9 mouse cellular contexts compared by ENCODE assay signal in genomic region chr10:60685764-60686640, GRCm38 (mm10). TPM values are rescaled to one million over a fixed set of nuclear protein-coding genes. Genes with fewer than 3 reads are reported as not detected.
DNase-seq lines count a peak whose midpoint lies in the region; ATAC-seq and TF ChIP-seq lines count a peak whose summit lies in the region.
"Had no signal": no experiment of that assay in that cellular context is flagged by ENCODE, and none has a peak within 500 bp of the region (broad histone marks: within the 10 kb centered on the region; RNA-seq: fewer than 3 reads in every experiment).

No protein-coding gene starts in this region.

- H3K4me1 ChIP-seq in lung, postnatal 0 days (ENCODE audit: insufficient read depth, low read depth, low read length): peaks cover 2% of the 10 kb centered on the region; the same call in 1 of the 2 replicates
- H3K4me1 ChIP-seq in lung, adult 2 months (ENCODE audit: control insufficient read depth, insufficient read depth, low read length): no peaks in the 10 kb centered on the region
- 0 out of 2 replicates have a peak, but pooled peaks cover 2% of the 10 kb centered on the region for H3K4me1 ChIP-seq in intestine, postnatal 0 days (replicated peaks; ENCODE audit: control insufficient read depth, insufficient read depth, low read length)
- H3K4me1 ChIP-seq in stomach, embryonic 14.5 days (ENCODE audit: control insufficient read depth, insufficient read depth, low read length): peaks cover 11% of the 10 kb centered on the region
- H3K4me1 ChIP-seq in cerebellum, adult 2 months (ENCODE audit: control insufficient read depth, insufficient read depth, low read length): peaks cover 8% of the 10 kb centered on the region

- peak overlapping the region; percentile 99 for H3K4me2 ChIP-seq in lung, postnatal 0 days (replicated peaks; ENCODE audit: low read depth, low read length)
- peak overlapping the region; percentile 98 for H3K4me2 ChIP-seq in intestine, postnatal 0 days (replicated peaks; ENCODE audit: low read depth)
- H3K4me2 ChIP-seq in stomach, embryonic 14.5 days (replicated peaks; ENCODE audit: low read depth, low read length): peak overlapping the region; percentile 100

- ATAC-seq in lung, postnatal 0 days: no peak
- ATAC-seq in intestine, postnatal 0 days: no peak
- ATAC-seq in stomach, embryonic 14.5 days (ENCODE audit: insufficient number of reproducible peaks, insufficient read depth, low FRiP score, low read depth): no peak

- H3K27ac ChIP-seq in lung, postnatal 0 days (ENCODE audit: low read length): no peak overlapping the region
- H3K27ac ChIP-seq in intestine, postnatal 0 days (ENCODE audit: low read depth, low read length): no peak overlapping the region
- no peak overlapping the region for H3K27ac ChIP-seq in stomach, embryonic 14.5 days (ENCODE audit: low read length)
- H3K27ac ChIP-seq in cerebellum, adult 2 months (ENCODE audit: insufficient read depth, low read length): no peak overlapping the region

- TF ChIP-seq EP300 in lung, postnatal 0 days (IDR thresholded peaks at IDR 0.05): no peak

- H3K9me3 ChIP-seq in lung, postnatal 0 days (ENCODE audit: low read length): no peaks in the 10 kb centered on the region
- H3K9me3 ChIP-seq in intestine, postnatal 0 days (ENCODE audit: control insufficient read depth): no peaks in the 10 kb centered on the region
- H3K9me3 ChIP-seq in stomach, embryonic 14.5 days (ENCODE audit: control insufficient read depth, low read depth, low read length): no peaks in the 10 kb centered on the region

- TF ChIP-seq POLR2A in lung, adult 2 months (IDR thresholded peaks at IDR 0.05; ENCODE audit: borderline replicate concordance, extremely low read depth, low read depth, low read length): no peak
- TF ChIP-seq POLR2A in cerebellum, adult 2 months (IDR thresholded peaks at IDR 0.05; ENCODE audit: borderline replicate concordance, insufficient read depth, low read length): no peak

- H3K27me3 ChIP-seq in lung, postnatal 0 days (replicated peaks; ENCODE audit: insufficient read depth, low read length): peaks cover 41% of the 10 kb centered on the region
- H3K27me3 ChIP-seq in intestine, postnatal 0 days (replicated peaks; ENCODE audit: control insufficient read depth, insufficient read depth, low read length): peaks cover 46% of the 10 kb centered on the region
- peaks cover 40% of the 10 kb centered on the region for H3K27me3 ChIP-seq in stomach, embryonic 14.5 days (ENCODE audit: control insufficient read depth, insufficient read depth, low read length)
- H3K27me3 ChIP-seq in cerebellum, adult 2 months (ENCODE audit: control insufficient read depth, insufficient read depth, low read length): no peaks in the 10 kb centered on the region; the same call in 1 of the 2 replicates

- no peak for TF ChIP-seq CTCF in lung, postnatal 0 days (IDR thresholded peaks at IDR 0.05)
- TF ChIP-seq CTCF in lung, adult 2 months (IDR thresholded peaks at IDR 0.05; ENCODE audit: insufficient read depth, low read length): no peak
- TF ChIP-seq CTCF in intestine, postnatal 0 days (IDR thresholded peaks at IDR 0.05; ENCODE audit: low read depth): no peak
- no peak for TF ChIP-seq CTCF in cerebellum, adult 2 months (IDR thresholded peaks at IDR 0.05; ENCODE audit: borderline replicate concordance, insufficient read depth, low read depth, low read length)

- H3K36me3 ChIP-seq in lung, postnatal 0 days (ENCODE audit: insufficient read depth, low read length): no peaks in the 10 kb centered on the region
- H3K36me3 ChIP-seq in intestine, postnatal 0 days (ENCODE audit: control insufficient read depth, insufficient read depth): no peaks in the 10 kb centered on the region
- H3K36me3 ChIP-seq in stomach, embryonic 14.5 days (ENCODE audit: control insufficient read depth, insufficient read depth, low read length): no peaks in the 10 kb centered on the region

- H3K4me3 ChIP-seq in lung, postnatal 0 days (ENCODE audit: low read depth, low read length): peak overlapping the region; percentile 48
- no peak overlapping the region for H3K4me3 ChIP-seq in lung, adult 2 months (replicated peaks; ENCODE audit: extremely low read depth, low read depth, low read length)
- H3K4me3 ChIP-seq in intestine, postnatal 0 days (ENCODE audit: low read depth, low read length): peak overlapping the region; percentile 54
- peak overlapping the region; percentile 56 for H3K4me3 ChIP-seq in stomach, embryonic 14.5 days (ENCODE audit: low read depth, low read length)
- no peak overlapping the region for H3K4me3 ChIP-seq in cerebellum, adult 2 months (replicated peaks; ENCODE audit: insufficient read depth, low read depth, low read length)

- peak; percentile 37 for DNase-seq in adrenal gland, adult 2 months
- DNase-seq in adrenal gland, adult 8-10 months: no peak
- DNase-seq in lung, postnatal 0 days (ENCODE audit: low spot score): no peak
- DNase-seq in lung, adult 2 months: no peak
- DNase-seq in cerebellum, adult 2 months: no peak
- DNase-seq in left cerebral cortex, adult 9 months (ENCODE audit: low spot score in 2 of 2): no peak

- WGBS in lung, postnatal 0 days: 8% methylated on average over 45 of the region's 50 CpGs
- 6% methylated on average over 50 of the region's 50 CpGs for WGBS in lung, adult 2 months
- 5% methylated on average over 50 of the region's 50 CpGs for WGBS in intestine, postnatal 0 days
- WGBS in stomach, embryonic 14.5 days: 4% methylated on average over 50 of the region's 50 CpGs
- whole genome bisulfite sequencing in cerebellum, adult 2 months: 4% methylated on average over 50 of the region's 50 CpGs

- H3K9ac ChIP-seq in lung, postnatal 0 days (replicated peaks; ENCODE audit: low read depth): no peak overlapping the region
- H3K9ac ChIP-seq in intestine, postnatal 0 days (ENCODE audit: low read depth, low read length): no peak overlapping the region
- H3K9ac ChIP-seq in stomach, embryonic 14.5 days (replicated peaks; ENCODE audit: low read depth, low read length): no peak overlapping the region

RNA-seq across cellular contexts. Expression of gene Cdh23, which starts 10.3 kb away (rescaled TPM):
- 1 to 10 TPM in 1 of 2 experiments, under 1 TPM in 1; 0.90 to 1.1 TPM for total RNA-seq in adrenal gland, adult 2 months (2021)
- 1.4 and 2.1 TPM in 2 replicates for polyA plus RNA-seq in adrenal gland, adult 2 months (2012; rRNA removed)
- 1 to 10 TPM; 1.4 to 3.1 (median 2.1) TPM for total RNA-seq in adrenal gland, adult 8-10 months (2022)
- 0.35 and 0.58 TPM in 2 replicates for polyA plus RNA-seq in lung, postnatal 0 days (2015; fragmentation: Nextera tagmentation; extraction: Ambion mirVana)
- polyA plus RNA-seq in lung, adult 2 months (2012; rRNA removed): 0.50 and 0.78 TPM in 2 replicates
- polyA plus RNA-seq in intestine, postnatal 0 days (2015; fragmentation: Nextera tagmentation; extraction: Ambion mirVana): 0.26 and 0.34 TPM in 2 replicates
- 0.71 and 1.4 TPM in 2 replicates for polyA plus RNA-seq in stomach, embryonic 14.5 days (2014; fragmentation: Nextera tagmentation; extraction: Ambion mirVana)
- polyA plus RNA-seq in cerebellum, adult 2 months (2012; rRNA removed): 2.7 and 2.8 TPM in 2 replicates
- total RNA-seq: common myeloid progenitor, adult 5-6 weeks had no signal

Comparison
In these comparisons a context has a peak if more than half of its experiments do, and no peak if none do; other contexts are left out.
1. H3K4me3 ChIP-seq: peak in lung, postnatal 0 days (single experiment), intestine, postnatal 0 days (single experiment) and stomach, embryonic 14.5 days (single experiment); none in lung, adult 2 months (single experiment) and cerebellum, adult 2 months (single experiment).
2. Peak in every context shown above with its lines, with median percentiles within 50 percentile points of each other: H3K4me2 ChIP-seq.